Mouse (Mus musculus): ENCODE measurements at regions not wholly inside any gene's neighbourhood (a gene's known extent, or its start where the extent isn't known, plus 50 kb on each side); places are given as distances from the start of the nearest gene placed in this dataset.
A peak's percentile ranks its signal among the peaks of the same experiment; 100 is the strongest.

- Histone ChIP-seq H3K9ac (ENCODE audit: low read depth, low read length) (no peak overlapping the region), H3K4me3 (ENCODE audit: low read depth, low read length) (no peak overlapping the region), H3K36me3 (ENCODE audit: control insufficient read depth, insufficient read depth, low read length) (no peaks in the 10 kb centered on the region), H3K9me3 (replicated peaks; ENCODE audit: control insufficient read depth, low read length, poor library complexity, severe bottlenecking) (0 out of 2 replicates have a peak, but pooled peaks cover 2% of the 10 kb centered on the region), H3K27me3 (ENCODE audit: control insufficient read depth, insufficient read depth, low read depth, low read length) (no peaks in the 10 kb centered on the region), H3K4me2 (ENCODE audit: low read length) (no peak overlapping the region), H3K4me1 (ENCODE audit: control insufficient read depth, insufficient read depth, low read length) (no peaks in the 10 kb centered on the region), H3K27ac (ENCODE audit: low read length) (no peak overlapping the region)
- 33% methylated on average over 4 of the region's 4 CpGs for WGBS
- ATAC-seq: no peak
Measured at GRCm38 (mm10) chr1:39106372-39106643, 87.2 kb upstream of the Npas2 start.

- H3K4me1 ChIP-seq (ENCODE audit: control insufficient read depth, insufficient read depth, low read length): no peaks in the 10 kb centered on the region
- no peak for ATAC-seq
- H3K27me3 ChIP-seq (ENCODE audit: control insufficient read depth, insufficient read depth, low read depth, low read length): no peaks in the 10 kb centered on the region
- H3K9ac ChIP-seq (ENCODE audit: low read depth, low read length): no peak overlapping the region
- no peak overlapping the region for H3K4me2 ChIP-seq (ENCODE audit: low read length)
- 63% methylated on average over 6 of the region's 6 CpGs for WGBS
- no peaks in the 10 kb centered on the region for H3K9me3 ChIP-seq (replicated peaks; ENCODE audit: control insufficient read depth, low read length, poor library complexity, severe bottlenecking)
- no peak overlapping the region for H3K4me3 ChIP-seq (ENCODE audit: low read depth, low read length)
- H3K27ac ChIP-seq (ENCODE audit: low read length): no peak overlapping the region
- H3K36me3 ChIP-seq (ENCODE audit: control insufficient read depth, insufficient read depth, low read length): no peaks in the 10 kb centered on the region
Measured at GRCm38 (mm10) chr1:39106650-39107049, 86.9 kb upstream of the Npas2 start.

- Histone ChIP-seq H3K4me1 (ENCODE audit: control insufficient read depth, insufficient read depth, low read length) (no peaks in the 10 kb centered on the region), H3K27ac (ENCODE audit: low read length) (no peak overlapping the region), H3K27me3 (ENCODE audit: control insufficient read depth, insufficient read depth, low read depth, low read length) (no peaks in the 10 kb centered on the region), H3K4me3 (ENCODE audit: low read depth, low read length) (no peak overlapping the region), H3K4me2 (ENCODE audit: low read length) (no peak overlapping the region), H3K9ac (ENCODE audit: low read depth, low read length) (no peak overlapping the region), H3K9me3 (replicated peaks; ENCODE audit: control insufficient read depth, low read length, poor library complexity, severe bottlenecking) (no peaks in the 10 kb centered on the region), H3K36me3 (ENCODE audit: control insufficient read depth, insufficient read depth, low read length) (no peaks in the 10 kb centered on the region)
- no peak for ATAC-seq
- 79% methylated on average over 6 of the region's 6 CpGs for WGBS
Measured at GRCm38 (mm10) chr1:39116319-39116718, 77.2 kb upstream of the Npas2 start.

GRCm38 (mm10) chr1:39122316-39123015 lies 71.1 kb upstream of the Npas2 start:
- no peaks in the 10 kb centered on the region for H3K9me3 ChIP-seq (replicated peaks; ENCODE audit: control insufficient read depth, low read length, poor library complexity, severe bottlenecking)
- ATAC-seq: no peak
- 48% methylated on average over 8 of the region's 8 CpGs for WGBS
- no peak overlapping the region for H3K9ac ChIP-seq (ENCODE audit: low read depth, low read length)
- H3K36me3 ChIP-seq (ENCODE audit: control insufficient read depth, insufficient read depth, low read length): no peaks in the 10 kb centered on the region
- H3K4me2 ChIP-seq (ENCODE audit: low read length): no peak overlapping the region
- H3K4me3 ChIP-seq (ENCODE audit: low read depth, low read length): no peak overlapping the region
- H3K4me1 ChIP-seq (ENCODE audit: control insufficient read depth, insufficient read depth, low read length): no peaks in the 10 kb centered on the region; the same call in 1 of the 2 replicates
- H3K27me3 ChIP-seq (ENCODE audit: control insufficient read depth, insufficient read depth, low read depth, low read length): no peaks in the 10 kb centered on the region
- H3K27ac ChIP-seq (ENCODE audit: low read length): no peak overlapping the region

- Histone ChIP-seq H3K9me3 (replicated peaks; ENCODE audit: control insufficient read depth, low read length, poor library complexity, severe bottlenecking) (no peaks in the 10 kb centered on the region), H3K4me1 (ENCODE audit: control insufficient read depth, insufficient read depth, low read length) (no peaks in the 10 kb centered on the region; the same call in 1 of the 2 replicates), H3K27ac (ENCODE audit: low read length) (no peak overlapping the region), H3K27me3 (ENCODE audit: control insufficient read depth, insufficient read depth, low read depth, low read length) (no peaks in the 10 kb centered on the region), H3K9ac (ENCODE audit: low read depth, low read length) (no peak overlapping the region), H3K36me3 (ENCODE audit: control insufficient read depth, insufficient read depth, low read length) (no peaks in the 10 kb centered on the region), H3K4me3 (ENCODE audit: low read depth, low read length) (no peak overlapping the region), H3K4me2 (ENCODE audit: low read length) (no peak overlapping the region)
- 60% methylated on average over 10 of the region's 10 CpGs for WGBS
- peak; percentile 54; the same call in 1 of the 2 replicates for ATAC-seq
Measured at GRCm38 (mm10) chr1:39123081-39123812, 70.3 kb upstream of the Npas2 start.

- Histone ChIP-seq H3K27me3 (ENCODE audit: control insufficient read depth, insufficient read depth, low read depth, low read length) (no peaks in the 10 kb centered on the region), H3K9ac (ENCODE audit: low read depth, low read length) (no peak overlapping the region), H3K4me2 (ENCODE audit: low read length) (no peak overlapping the region), H3K4me3 (ENCODE audit: low read depth, low read length) (no peak overlapping the region), H3K36me3 (ENCODE audit: control insufficient read depth, insufficient read depth, low read length) (no peaks in the 10 kb centered on the region), H3K9me3 (replicated peaks; ENCODE audit: control insufficient read depth, low read length, poor library complexity, severe bottlenecking) (no peaks in the 10 kb centered on the region), H3K27ac (ENCODE audit: low read length) (no peak overlapping the region), H3K4me1 (ENCODE audit: control insufficient read depth, insufficient read depth, low read length) (no peaks in the 10 kb centered on the region; the same call in 1 of the 2 replicates)
- 75% methylated on average over 2 of the region's 2 CpGs for WGBS
- no peak for ATAC-seq
Measured at GRCm38 (mm10) chr1:39123813-39124146, 69.8 kb upstream of the Npas2 start.

- no peaks in the 10 kb centered on the region for H3K36me3 ChIP-seq (ENCODE audit: control insufficient read depth, insufficient read depth, low read length)
- 76% methylated on average over 2 of the region's 2 CpGs for WGBS
- ATAC-seq: no peak
- no peak overlapping the region for H3K4me3 ChIP-seq (ENCODE audit: low read depth, low read length)
- no peaks in the 10 kb centered on the region for H3K4me1 ChIP-seq (ENCODE audit: control insufficient read depth, insufficient read depth, low read length)
- no peak overlapping the region for H3K9ac ChIP-seq (ENCODE audit: low read depth, low read length)
- H3K27ac ChIP-seq (ENCODE audit: low read length): no peak overlapping the region
- H3K4me2 ChIP-seq (ENCODE audit: low read length): no peak overlapping the region
- no peaks in the 10 kb centered on the region for H3K27me3 ChIP-seq (ENCODE audit: control insufficient read depth, insufficient read depth, low read depth, low read length)
- H3K9me3 ChIP-seq (replicated peaks; ENCODE audit: control insufficient read depth, low read length, poor library complexity, severe bottlenecking): no peaks in the 10 kb centered on the region
Measured at GRCm38 (mm10) chr1:39134521-39134920, 59.0 kb upstream of the Npas2 start.

GRCm38 (mm10) chr1:39143054-39143453 lies 50.5 kb upstream of the Npas2 start:
- Histone ChIP-seq H3K4me1 (ENCODE audit: control insufficient read depth, insufficient read depth, low read length) (no peaks in the 10 kb centered on the region), H3K4me2 (ENCODE audit: low read length) (no peak overlapping the region), H3K36me3 (ENCODE audit: control insufficient read depth, insufficient read depth, low read length) (no peaks in the 10 kb centered on the region), H3K4me3 (ENCODE audit: low read depth, low read length) (no peak overlapping the region), H3K27ac (ENCODE audit: low read length) (no peak overlapping the region), H3K27me3 (ENCODE audit: control insufficient read depth, insufficient read depth, low read depth, low read length) (no peaks in the 10 kb centered on the region), H3K9ac (ENCODE audit: low read depth, low read length) (no peak overlapping the region), H3K9me3 (replicated peaks; ENCODE audit: control insufficient read depth, low read length, poor library complexity, severe bottlenecking) (no peaks in the 10 kb centered on the region)
- 87% methylated on average over 2 of the region's 2 CpGs for WGBS
- no peak for ATAC-seq

GRCm38 (mm10) chr1:39143626-39144025 lies 49.9 kb upstream of the Npas2 start:
- Histone ChIP-seq H3K4me1 (ENCODE audit: control insufficient read depth, insufficient read depth, low read length) (no peaks in the 10 kb centered on the region), H3K9me3 (replicated peaks; ENCODE audit: control insufficient read depth, low read length, poor library complexity, severe bottlenecking) (no peaks in the 10 kb centered on the region), H3K9ac (ENCODE audit: low read depth, low read length) (no peak overlapping the region), H3K36me3 (ENCODE audit: control insufficient read depth, insufficient read depth, low read length) (no peaks in the 10 kb centered on the region), H3K4me2 (ENCODE audit: low read length) (no peak overlapping the region), H3K27me3 (ENCODE audit: control insufficient read depth, insufficient read depth, low read depth, low read length) (no peaks in the 10 kb centered on the region), H3K4me3 (ENCODE audit: low read depth, low read length) (no peak overlapping the region), H3K27ac (ENCODE audit: low read length) (no peak overlapping the region)
- 92% methylated on average over 5 of the region's 5 CpGs for WGBS
- no peak for ATAC-seq

All from midbrain, embryonic 16.5 days (tissue).